Mouse (Mus musculus): Measurements from ENCODE around the gene Stpg3.

GRCm38 (mm10) chr2:25228431-25228889, 14.0 kb upstream of the Stpg3 start:
- TF ChIP-seq CTCF (IDR thresholded peaks at IDR 0.05 in 2 of 3, conservative IDR thresholded peaks at IDR 0.05 in 1 of 3; ENCODE audit: control insufficient read depth in 1 of 3, insufficient read depth in 1 of 3, low read depth in 2 of 3, low read length in 3 of 3, poor library complexity in 1 of 3, severe bottlenecking in 1 of 3), result peak; percentile 72 to 96 (median 93)
- TF ChIP-seq MXI1 (IDR thresholded peaks at IDR 0.05; ENCODE audit: low read depth, low read length), result peak; percentile 67
- peak; percentile 68 for TF ChIP-seq HCFC1 (IDR thresholded peaks at IDR 0.05; ENCODE audit: low read depth, low read length)
- peak; percentile 61 for TF ChIP-seq MAX (IDR thresholded peaks at IDR 0.05; ENCODE audit: low read length)
